Mouse (Mus musculus): ENCODE measurements around the gene Zmat5. TPM values are rescaled to one million over a fixed set of nuclear protein-coding genes. Genes with fewer than 3 reads are reported as not detected.
A peak's percentile ranks its signal among the peaks of the same experiment; 100 is the strongest.

Zmat5 gene
- total RNA-seq, 2 experiments from 2014 or later = 33.1 to 34.0 TPM

- H3K27ac ChIP-seq = peak overlapping the region; percentile 91
- DNase-seq (ENCODE audit: low spot score in 2 of 2) = peak; percentile 70 to 72
- no peak overlapping the region for H3K4me3 ChIP-seq
- TF ChIP-seq CTCF (conservative IDR thresholded peaks at IDR 0.05) = no peak
Observed at GRCm38 (mm10) chr11:4678700-4679440, 25.6 kb upstream of the Zmat5 start.

GRCm38 (mm10) chr11:4679441-4679832, 25.0 kb upstream of the Zmat5 start:
- DNase-seq (ENCODE audit: low spot score in 2 of 2) = no peak
- no peak for TF ChIP-seq CTCF (conservative IDR thresholded peaks at IDR 0.05)
- Histone ChIP-seq H3K4me3 (no peak overlapping the region), H3K27ac (peak overlapping the region; percentile 91)

- no peak overlapping the region for H3K4me3 ChIP-seq
- peak overlapping the region; percentile 91 for H3K27ac ChIP-seq
- no peak for DNase-seq (ENCODE audit: low spot score in 2 of 2)
- no peak for TF ChIP-seq CTCF (conservative IDR thresholded peaks at IDR 0.05)
Observed at GRCm38 (mm10) chr11:4680126-4680525, 24.4 kb upstream of the Zmat5 start.

GRCm38 (mm10) chr11:4683516-4683915, 21.0 kb upstream of the Zmat5 start:
- H3K4me3 ChIP-seq = no peak overlapping the region
- no peak for TF ChIP-seq CTCF (conservative IDR thresholded peaks at IDR 0.05)
- peak overlapping the region; percentile 44; the same call in 1 of the 2 replicates for H3K27ac ChIP-seq
- DNase-seq (ENCODE audit: low spot score in 2 of 2) = no peak

GRCm38 (mm10) chr11:4684186-4684585, 20.3 kb upstream of the Zmat5 start:
- TF ChIP-seq CTCF (conservative IDR thresholded peaks at IDR 0.05) = no peak; the same call in 1 of the 2 replicates
- no peak for DNase-seq (ENCODE audit: low spot score in 2 of 2)
- no peak overlapping the region for H3K4me3 ChIP-seq
- peak overlapping the region; percentile 44; the same call in 1 of the 2 replicates for H3K27ac ChIP-seq

GRCm38 (mm10) chr11:4685071-4685470, 19.4 kb upstream of the Zmat5 start:
- no peak for DNase-seq (ENCODE audit: low spot score in 2 of 2)
- no peak for TF ChIP-seq CTCF (conservative IDR thresholded peaks at IDR 0.05)
- no peak overlapping the region for H3K27ac ChIP-seq
- no peak overlapping the region for H3K4me3 ChIP-seq

GRCm38 (mm10) chr11:4685510-4685909, 19.0 kb upstream of the Zmat5 start:
- DNase-seq (ENCODE audit: low spot score in 2 of 2) = no peak
- TF ChIP-seq CTCF (conservative IDR thresholded peaks at IDR 0.05) = no peak
- H3K4me3 ChIP-seq = no peak overlapping the region
- no peak overlapping the region for H3K27ac ChIP-seq

- Histone ChIP-seq H3K4me3 (no peak overlapping the region), H3K27ac (no peak overlapping the region)
- no peak for DNase-seq (ENCODE audit: low spot score in 2 of 2)
- TF ChIP-seq CTCF (conservative IDR thresholded peaks at IDR 0.05) = no peak
Observed at GRCm38 (mm10) chr11:4687027-4687426, 17.5 kb upstream of the Zmat5 start.

GRCm38 (mm10) chr11:4687874-4688273, 16.6 kb upstream of the Zmat5 start:
- no peak for TF ChIP-seq CTCF (conservative IDR thresholded peaks at IDR 0.05)
- no peak for DNase-seq (ENCODE audit: low spot score in 2 of 2)

GRCm38 (mm10) chr11:4688632-4689380, 15.7 kb upstream of the Zmat5 start:
- no peak overlapping the region for H3K4me3 ChIP-seq
- peak overlapping the region; percentile 68 for H3K27ac ChIP-seq
- no peak for TF ChIP-seq CTCF (conservative IDR thresholded peaks at IDR 0.05)
- DNase-seq (ENCODE audit: low spot score in 2 of 2) = no peak

More at GRCm38 (mm10) chr11:4687874-4688273, 16.6 kb upstream of the Zmat5 start:
- Histone ChIP-seq H3K27ac (no peak overlapping the region), H3K4me3 (no peak overlapping the region)

GRCm38 (mm10) chr11:4690353-4690752, 14.1 kb upstream of the Zmat5 start:
- no peak for DNase-seq (ENCODE audit: low spot score in 2 of 2)
- Histone ChIP-seq H3K4me3 (no peak overlapping the region), H3K27ac (peak overlapping the region; percentile 62; the same call in 1 of the 2 replicates)
- TF ChIP-seq CTCF (conservative IDR thresholded peaks at IDR 0.05) = no peak

- no peak for TF ChIP-seq CTCF (conservative IDR thresholded peaks at IDR 0.05)
- Histone ChIP-seq H3K4me3 (no peak overlapping the region), H3K27ac (peak overlapping the region; percentile 62; the same call in 1 of the 2 replicates)
- DNase-seq (ENCODE audit: low spot score in 2 of 2) = no peak
Observed at GRCm38 (mm10) chr11:4691213-4691612, 13.3 kb upstream of the Zmat5 start.

- no peak for TF ChIP-seq CTCF (conservative IDR thresholded peaks at IDR 0.05)
- H3K27ac ChIP-seq = no peak overlapping the region
- DNase-seq (ENCODE audit: low spot score in 2 of 2) = no peak
- no peak overlapping the region for H3K4me3 ChIP-seq
Observed at GRCm38 (mm10) chr11:4692162-4692561, 12.3 kb upstream of the Zmat5 start.

Data from layer of hippocampus, adult 2 months (tissue).